Mouse (Mus musculus) CH12.LX (cell line): ENCODE measurements at regions not wholly inside any gene's neighbourhood (a gene's known extent, or its start where the extent isn't known, plus 50 kb on each side); places are given as distances from the start of the nearest gene placed in this dataset.

Source experiments
- DNase-seq: peaks from one replicate; pipeline ENCODE4 v3.0.0-alpha.2; 2013; ENCODE audit errors: extremely low read depth
- H3K27ac ChIP-seq: 2 replicates; pipeline ENCODE4 v1.5.1; 2012; ENCODE audit warnings: low read depth, mild to moderate bottlenecking, control low read depth, moderate library complexity; ENCODE audit not compliant: insufficient read depth
- H3K27me3 ChIP-seq: replicated peaks from 2 replicates; pipeline ENCODE3; 2012; ENCODE audit warnings: inconsistent platforms
- H3K36me3 ChIP-seq, 2 experiments: replicated peaks in 1 of 2; 2 replicates each; pipeline versions ENCODE3 to v1.6.1; 2012; ENCODE audit warnings: inconsistent platforms in 1 of 2, low read length in 1 of 2, mild to moderate bottlenecking in 1 of 2, mixed read lengths in 1 of 2, moderate library complexity in 1 of 2; ENCODE audit not compliant: control insufficient read depth in 1 of 2, insufficient read depth in 1 of 2
- H3K4me1 ChIP-seq, 2 experiments: 2 replicates each; pipeline ENCODE4 v1.6.1; 2012; ENCODE audit warnings: inconsistent platforms in 1 of 2, moderate library complexity in 1 of 2; ENCODE audit not compliant: insufficient read depth in 2 of 2, control insufficient read depth in 1 of 2
- H3K4me2 ChIP-seq: 2 replicates; pipeline ENCODE4 v1.6.1; 2012; ENCODE audit warnings: low read depth, mild to moderate bottlenecking, control low read depth; ENCODE audit not compliant: poor library complexity, insufficient read depth, severe bottlenecking
- H3K4me3 ChIP-seq, 3 experiments: fragments of 150-350 bp in 1 of 3; sonication (generic) in 1 of 3; replicated peaks in 1 of 3; 2 replicates each; pipeline versions ENCODE3 to v1.5.1; 2011 to 2012; ENCODE audit warnings: low read depth in 2 of 3, low read length in 2 of 3, mild to moderate bottlenecking in 2 of 3, moderate library complexity in 2 of 3, control low read depth in 1 of 3, improper control_type of control experiment in 1 of 3, inconsistent platforms in 1 of 3, mixed read lengths in 1 of 3; ENCODE audit not compliant: poor library complexity in 1 of 3
- H3K79me2 ChIP-seq: replicated peaks from 2 replicates; pipeline ENCODE4 v1.6.1; 2012; ENCODE audit warnings: mild to moderate bottlenecking, moderate library complexity; ENCODE audit not compliant: control insufficient read depth, poor library complexity, insufficient read depth, severe bottlenecking; ENCODE audit errors: extremely low read depth
- H3K9ac ChIP-seq: 2 replicates; pipeline ENCODE4 v1.6.1; 2012; ENCODE audit warnings: low read depth, mild to moderate bottlenecking, control low read depth, moderate library complexity; ENCODE audit not compliant: insufficient read depth
- H3K9me3 ChIP-seq: replicated peaks from 2 replicates; pipeline ENCODE3; 2012; ENCODE audit warnings: low read length, inconsistent platforms, mixed read lengths
- CHD2 ChIP-seq: IDR thresholded peaks from 2 replicates; pipeline ENCODE4 v1.6.1; 2011; ENCODE audit warnings: low read length, improper control_type of control experiment
- CTCF ChIP-seq, 2 experiments: IDR thresholded peaks in 1 of 2; conservative IDR thresholded peaks in 1 of 2; 2 replicates each; pipeline ENCODE4 v1.5.1; 2011 to 2012; ENCODE audit warnings: low read depth in 2 of 2, low read length in 2 of 2, improper control_type of control experiment in 1 of 2, inconsistent platforms in 1 of 2, mild to moderate bottlenecking in 1 of 2, moderate library complexity in 1 of 2
- E2F4 ChIP-seq: IDR thresholded peaks from 2 replicates; pipeline ENCODE4 v1.6.1; 2011; ENCODE audit warnings: low read depth, low read length, improper control_type of control experiment; ENCODE audit not compliant: insufficient replicate concordance
- EP300 ChIP-seq: IDR thresholded peaks from 2 replicates; pipeline ENCODE4 v1.6.1; 2011; ENCODE audit warnings: low read length, improper control_type of control experiment
- ETS1 ChIP-seq: conservative IDR thresholded peaks from 2 replicates; pipeline ENCODE4 v1.6.1; 2012; ENCODE audit warnings: low read depth, mild to moderate bottlenecking, inconsistent platforms, low read length, improper control_type of control experiment, moderate library complexity
- GABPA ChIP-seq: IDR thresholded peaks from 2 replicates; pipeline ENCODE4 v1.6.1; 2012; ENCODE audit warnings: low read depth, low read length, improper control_type of control experiment, inconsistent platforms; ENCODE audit not compliant: insufficient replicate concordance
- HCFC1 ChIP-seq: IDR thresholded peaks from 2 replicates; pipeline ENCODE4 v1.6.1; 2012; ENCODE audit warnings: low read depth, mild to moderate bottlenecking, inconsistent platforms, low read length, improper control_type of control experiment
- IRF4 ChIP-seq: IDR thresholded peaks from 2 replicates; pipeline ENCODE4 v1.6.1; 2014; ENCODE audit warnings: low read depth, mild to moderate bottlenecking, inconsistent platforms, low read length, improper control_type of control experiment
- JUN ChIP-seq: IDR thresholded peaks from 2 replicates; pipeline ENCODE4 v1.6.1; 2011; ENCODE audit warnings: low read depth, mild to moderate bottlenecking, low read length, improper control_type of control experiment, moderate library complexity; ENCODE audit not compliant: insufficient read depth
- JUND ChIP-seq: conservative IDR thresholded peaks from 2 replicates; pipeline ENCODE4 v1.6.1; 2011; ENCODE audit warnings: low read depth, low read length, improper control_type of control experiment
- KAT2A ChIP-seq: IDR thresholded peaks from 2 replicates; pipeline ENCODE4 v1.6.1; 2012; ENCODE audit warnings: low read length, improper control_type of control experiment, inconsistent platforms; ENCODE audit not compliant: insufficient replicate concordance
- MAFK ChIP-seq: IDR thresholded peaks from 2 replicates; pipeline ENCODE4 v1.6.1; 2011; ENCODE audit warnings: low read length, improper control_type of control experiment; ENCODE audit not compliant: insufficient replicate concordance
- MAX ChIP-seq: IDR thresholded peaks from 2 replicates; pipeline ENCODE4 v1.6.1; 2011; ENCODE audit warnings: low read length, improper control_type of control experiment
- MXI1 ChIP-seq: IDR thresholded peaks from 2 replicates; pipeline ENCODE4 v1.6.1; 2011; ENCODE audit warnings: mild to moderate bottlenecking, low read depth, low read length, improper control_type of control experiment
- PAX5 ChIP-seq: IDR thresholded peaks from 2 replicates; pipeline ENCODE4 v1.6.1; 2012; ENCODE audit warnings: low read length, inconsistent platforms, mixed read lengths
- POLR2A ChIP-seq: IDR thresholded peaks from 2 replicates; pipeline ENCODE4 v1.6.1; 2011; ENCODE audit warnings: low read depth, mild to moderate bottlenecking, improper control_type of control experiment, low read length
- POLR2AphosphoS2 ChIP-seq: IDR thresholded peaks from 2 replicates; pipeline ENCODE4 v1.6.1; 2011; ENCODE audit warnings: low read depth, low read length, improper control_type of control experiment
- SIN3A ChIP-seq: IDR thresholded peaks from 2 replicates; pipeline ENCODE4 v1.6.1; 2012; ENCODE audit warnings: low read length, improper control_type of control experiment, inconsistent platforms
- SMC3 ChIP-seq: IDR thresholded peaks from 2 replicates; pipeline ENCODE4 v1.6.1; 2011; ENCODE audit warnings: low read depth, low read length, improper control_type of control experiment
- TBP ChIP-seq: conservative IDR thresholded peaks from 2 replicates; pipeline ENCODE4 v1.6.1; 2011; ENCODE audit warnings: low read depth, low read length, improper control_type of control experiment
- UBTF ChIP-seq: IDR thresholded peaks from 2 replicates; pipeline ENCODE4 v1.6.1; 2012; ENCODE audit warnings: low read depth, mild to moderate bottlenecking, inconsistent platforms, low read length, improper control_type of control experiment, moderate library complexity
- USF1 ChIP-seq: IDR thresholded peaks from 2 replicates; pipeline ENCODE4 v1.6.1; 2014; ENCODE audit warnings: low read depth, mild to moderate bottlenecking, inconsistent platforms, low read length, improper control_type of control experiment
- USF2 ChIP-seq: conservative IDR thresholded peaks from 2 replicates; pipeline ENCODE4 v1.6.1; 2011; ENCODE audit warnings: low read depth, low read length, improper control_type of control experiment
- ZC3H11A ChIP-seq: IDR thresholded peaks from 2 replicates; pipeline ENCODE4 v1.6.1; 2012; ENCODE audit warnings: low read depth, mild to moderate bottlenecking, inconsistent platforms, low read length, improper control_type of control experiment
- ZKSCAN1 ChIP-seq: IDR thresholded peaks from 2 replicates; pipeline ENCODE4 v1.6.1; 2012; ENCODE audit warnings: low read depth, inconsistent platforms, low read length, improper control_type of control experiment, borderline replicate concordance
- ZNF384 ChIP-seq: IDR thresholded peaks from 2 replicates; pipeline ENCODE4 v1.6.1; 2012; ENCODE audit warnings: low read depth, low read length, improper control_type of control experiment, inconsistent platforms
- dilution Hi-C: fragments of 300-500 bp; cut with MboI; formaldehyde crosslinking; loops from 2 replicates; pipeline ENCODE4 v1.14.3; 2020; ENCODE audit warnings: low sequenced_read_pairs; ENCODE audit not compliant: extremely low pct_unique_long_range_greater_than_20kb, extremely low pct_ligation_motif_present
- in situ Hi-C: fragments of 300-500 bp; cut with MboI; formaldehyde crosslinking; loops from 3 replicates; pipeline ENCODE4 v1.14.3; 2019; ENCODE audit warnings: low sequenced_read_pairs, low pct_ligation_motif_present, low pct_unique_long_range_greater_than_20kb, mixed read lengths

DNA sequence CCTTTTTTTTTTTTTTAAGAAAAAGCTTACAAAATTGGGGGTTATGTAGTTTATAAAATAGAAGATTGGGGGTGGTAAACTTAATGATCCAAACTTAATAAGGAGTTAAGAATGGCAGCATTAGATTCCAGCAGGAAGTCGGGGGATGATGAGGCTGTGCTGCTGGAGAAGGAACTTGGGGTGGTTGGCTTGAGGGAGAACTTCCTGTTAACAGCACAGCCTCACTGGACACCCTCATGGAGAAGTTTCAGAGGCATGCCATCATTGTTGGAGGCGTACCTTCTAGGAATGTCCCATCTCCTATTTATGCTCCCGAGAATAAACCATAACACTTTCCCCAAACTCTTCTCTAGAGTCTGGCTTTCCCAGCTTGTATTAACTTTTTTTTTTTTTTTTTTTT, 126.7 kb upstream of the Smim15 start:
- no peak for DNase-seq
- in situ Hi-C loops = no loop called here
- Histone ChIP-seq H3K79me2 (no peaks in the 10 kb centered on the region), H3K9ac (no peak overlapping the region), H3K27ac (no peak overlapping the region), H3K4me3 (no peak overlapping the region), H3K4me1 (peaks cover 2 to 3% of the 10 kb centered on the region in 2 experiments; a peak in 1 of 4 replicates), H3K36me3 (no peaks in the 10 kb centered on the region), H3K4me2 (no peak overlapping the region)
- no peak for TF ChIP-seq IRF4
- TF ChIP-seq ZKSCAN1 = no peak
- no peak for TF ChIP-seq POLR2AphosphoS2
- TF ChIP-seq MXI1 = no peak
- TF ChIP-seq SIN3A = no peak
- no peak for TF ChIP-seq ETS1
- no peak for TF ChIP-seq TBP
- no peak for TF ChIP-seq PAX5
- TF ChIP-seq ZNF384 = no peak
- TF ChIP-seq JUN = no peak
- TF ChIP-seq POLR2A = no peak
- TF ChIP-seq SMC3 = no peak
- no peak for TF ChIP-seq USF2
- TF ChIP-seq HCFC1 = no peak
- TF ChIP-seq GABPA = no peak
- no peak for TF ChIP-seq MAX
- no peak for TF ChIP-seq E2F4
- TF ChIP-seq, all 38 proteins: peak for 0
- H3K27me3 ChIP-seq = no peaks in the 10 kb centered on the region
- H3K9me3 ChIP-seq = no peaks in the 10 kb centered on the region
- dilution Hi-C loops = no loop called here

DNA sequence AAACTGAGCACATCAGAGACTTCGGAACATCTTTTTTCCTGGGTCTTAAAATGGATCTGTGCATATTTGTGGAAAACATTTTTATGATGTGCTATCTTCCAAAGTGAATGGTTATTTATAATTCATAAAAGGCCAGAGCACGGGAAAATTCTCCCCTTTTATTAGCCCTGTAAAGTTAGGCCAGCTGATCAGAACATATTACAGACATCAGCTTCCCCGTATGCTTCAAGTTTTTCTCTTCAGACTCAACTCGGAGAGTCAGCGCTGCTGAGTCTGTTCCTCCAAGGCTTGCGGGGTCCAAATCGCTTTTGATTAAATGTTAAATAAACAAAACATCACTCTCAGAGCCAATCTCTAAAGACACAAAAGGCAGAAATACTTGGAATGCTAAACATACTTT, 134.1 kb upstream of the Smim15 start:
- dilution Hi-C loops = no loop called here
- Histone ChIP-seq H3K4me3 (no peak overlapping the region), H3K4me2 (no peak overlapping the region), H3K79me2 (no peaks in the 10 kb centered on the region), H3K9ac (no peak overlapping the region), H3K36me3 (no peaks in the 10 kb centered on the region), H3K4me1 (no peaks in the 10 kb centered on the region), H3K27me3 (no peaks in the 10 kb centered on the region), H3K9me3 (no peaks in the 10 kb centered on the region), H3K27ac (no peak overlapping the region)
- in situ Hi-C loops = no loop called here
- DNase-seq = no peak
- TF ChIP-seq EP300 (no peak), USF1 (no peak), MAFK (no peak), CHD2 (no peak), JUND (no peak), UBTF (no peak), SIN3A (no peak), HCFC1 (no peak), ZC3H11A (no peak), POLR2A (no peak), ZKSCAN1 (no peak), KAT2A (no peak), CTCF (conservative IDR thresholded peaks at IDR 0.05 in 1 of 2, IDR thresholded peaks at IDR 0.05 in 1 of 2; ENCODE audit: low read depth in 2 of 2, low read length in 2 of 2) (no peak), GABPA (no peak)
